Mouse (Mus musculus): ENCODE measurements around the gene Cacna2d4. TPM values are rescaled to one million over a fixed set of nuclear protein-coding genes. Genes with fewer than 3 reads are reported as not detected.
"Not testable (repeated sequence)": the region's sequence is repeated elsewhere in the genome, so short reads cannot be mapped to it uniquely, and the experiment has no call there.

Cacna2d4 gene
- polyA plus RNA-seq, 1 experiment from 2014 or later = 0.35 TPM

GRCm38 (mm10) chr6:119360250-119360649 is 123.9 kb downstream of the Cacna2d4 start:
- not testable (repeated sequence) for H3K27me3 ChIP-seq (ENCODE audit: control insufficient read depth, insufficient read depth, low read length); H3K9me3 ChIP-seq (ENCODE audit: control insufficient read depth, low read length); ATAC-seq (ENCODE audit: low FRiP score); H3K4me3 ChIP-seq (replicated peaks; ENCODE audit: low read length); H3K9ac ChIP-seq; DNase-seq (ENCODE audit: low spot score); H3K4me1 ChIP-seq (replicated peaks; ENCODE audit: control insufficient read depth, insufficient read depth, low read length); H3K4me2 ChIP-seq (replicated peaks); H3K27ac ChIP-seq
- peaks cover 96% of the 10 kb centered on the region for H3K36me3 ChIP-seq (replicated peaks; ENCODE audit: control insufficient read depth, insufficient read depth)
- WGBS = 95% methylated on average over 6 of the region's 6 CpGs

DNA sequence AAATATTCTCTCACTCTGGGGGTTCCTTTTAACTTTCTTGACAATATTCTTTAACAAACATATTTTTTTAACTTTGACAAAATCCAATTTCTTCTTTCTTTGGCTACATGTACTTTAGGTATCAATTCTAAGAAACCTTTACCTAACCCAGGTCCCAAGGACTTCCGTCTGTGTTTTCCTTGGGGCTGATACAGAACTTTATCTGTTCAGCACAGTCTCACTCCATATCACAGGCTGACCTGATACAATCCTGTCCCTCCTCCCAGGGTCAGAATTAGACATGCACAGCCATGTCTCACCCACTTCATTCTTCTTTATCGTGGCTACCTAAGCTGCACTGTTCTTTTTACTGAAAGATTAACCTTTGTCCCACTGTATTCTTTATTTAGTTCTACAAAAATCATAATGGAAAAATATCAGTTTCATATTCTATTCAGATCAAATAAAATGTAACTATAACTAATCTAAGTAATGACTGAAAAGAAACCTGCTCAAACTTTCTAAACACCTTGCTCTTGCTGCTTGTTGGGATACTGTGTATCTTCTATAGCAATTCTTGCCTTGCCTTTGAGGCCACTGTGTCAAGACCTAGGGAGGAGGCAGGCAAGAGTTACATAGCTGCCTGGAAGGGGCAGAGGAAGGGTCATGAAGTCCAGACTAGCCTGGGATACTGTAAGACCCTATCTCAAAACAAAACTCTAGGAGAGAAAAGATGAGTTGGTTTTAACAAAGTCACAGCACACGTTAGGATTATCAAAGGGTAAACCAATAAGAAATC is 124.8 kb downstream of the Cacna2d4 start:
- Histone ChIP-seq H3K36me3 (replicated peaks; ENCODE audit: control insufficient read depth, insufficient read depth) (peaks cover 92% of the 10 kb centered on the region), H3K9me3 (ENCODE audit: control insufficient read depth, low read length) (no peaks in the 10 kb centered on the region), H3K4me3 (replicated peaks; ENCODE audit: low read length) (no peak overlapping the region), H3K4me1 (replicated peaks; ENCODE audit: control insufficient read depth, insufficient read depth, low read length) (no peaks in the 10 kb centered on the region), H3K27ac (no peak overlapping the region), H3K9ac (no peak overlapping the region), H3K4me2 (replicated peaks) (no peak overlapping the region), H3K27me3 (ENCODE audit: control insufficient read depth, insufficient read depth, low read length) (no peaks in the 10 kb centered on the region)
- ATAC-seq (ENCODE audit: low FRiP score) = no peak
- WGBS = 92% methylated on average over 3 of the region's 3 CpGs
- DNase-seq (ENCODE audit: low spot score) = no peak

GRCm38 (mm10) chr6:119363593-119363992 is 127.3 kb downstream of the Cacna2d4 start:
- 99% methylated on average over 5 of the region's 5 CpGs for WGBS
- Histone ChIP-seq H3K9ac (no peak overlapping the region), H3K4me2 (replicated peaks) (no peak overlapping the region), H3K27me3 (ENCODE audit: control insufficient read depth, insufficient read depth, low read length) (no peaks in the 10 kb centered on the region), H3K27ac (no peak overlapping the region), H3K4me3 (replicated peaks; ENCODE audit: low read length) (no peak overlapping the region), H3K9me3 (ENCODE audit: control insufficient read depth, low read length) (no peaks in the 10 kb centered on the region), H3K36me3 (replicated peaks; ENCODE audit: control insufficient read depth, insufficient read depth) (peaks cover 85% of the 10 kb centered on the region), H3K4me1 (replicated peaks; ENCODE audit: control insufficient read depth, insufficient read depth, low read length) (no peaks in the 10 kb centered on the region)
- DNase-seq (ENCODE audit: low spot score) (no peak), ATAC-seq (ENCODE audit: low FRiP score) (no peak)

GRCm38 (mm10) chr6:119366800-119367199 is 130.5 kb downstream of the Cacna2d4 start:
- not testable (repeated sequence) for H3K4me2 ChIP-seq (replicated peaks); H3K27me3 ChIP-seq (ENCODE audit: control insufficient read depth, insufficient read depth, low read length); ATAC-seq (ENCODE audit: low FRiP score); H3K9ac ChIP-seq; H3K4me3 ChIP-seq (replicated peaks; ENCODE audit: low read length); H3K4me1 ChIP-seq (replicated peaks; ENCODE audit: control insufficient read depth, insufficient read depth, low read length); H3K9me3 ChIP-seq (ENCODE audit: control insufficient read depth, low read length); DNase-seq (ENCODE audit: low spot score); H3K27ac ChIP-seq
- WGBS = 95% methylated on average over 3 of the region's 4 CpGs
- H3K36me3 ChIP-seq (replicated peaks; ENCODE audit: control insufficient read depth, insufficient read depth) = peaks cover 63% of the 10 kb centered on the region

DNA sequence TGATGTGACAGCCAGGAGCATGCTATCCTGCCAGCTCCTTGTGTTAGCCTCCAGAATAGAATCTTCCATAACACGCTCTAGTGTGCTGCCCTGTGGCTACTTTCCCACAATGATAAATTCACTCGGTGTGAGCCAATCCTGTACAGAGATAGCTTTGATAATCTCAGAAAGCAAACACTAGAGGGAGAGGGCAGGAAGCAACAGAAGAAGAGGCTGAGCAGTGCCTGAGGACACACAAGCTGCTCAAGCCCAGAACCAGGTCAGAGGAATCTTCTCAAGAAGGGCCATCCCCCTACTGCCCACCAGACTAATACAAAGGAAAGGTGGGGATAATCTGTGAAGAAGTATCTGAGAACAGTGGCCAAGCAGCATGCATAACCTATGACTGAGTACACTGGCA is 131.1 kb downstream of the Cacna2d4 start:
- no peaks in the 10 kb centered on the region for H3K9me3 ChIP-seq (ENCODE audit: control insufficient read depth, low read length)
- 96% methylated on average over 2 of the region's 2 CpGs for WGBS
- peaks cover 59% of the 10 kb centered on the region for H3K36me3 ChIP-seq (replicated peaks; ENCODE audit: control insufficient read depth, insufficient read depth)
- ATAC-seq (ENCODE audit: low FRiP score) = no peak
- H3K27ac ChIP-seq = no peak overlapping the region
- no peak overlapping the region for H3K4me3 ChIP-seq (replicated peaks; ENCODE audit: low read length)
- no peak for DNase-seq (ENCODE audit: low spot score)
- H3K4me1 ChIP-seq (replicated peaks; ENCODE audit: control insufficient read depth, insufficient read depth, low read length) = no peaks in the 10 kb centered on the region
- H3K27me3 ChIP-seq (ENCODE audit: control insufficient read depth, insufficient read depth, low read length) = no peaks in the 10 kb centered on the region
- no peak overlapping the region for H3K9ac ChIP-seq
- no peak overlapping the region for H3K4me2 ChIP-seq (replicated peaks)

GRCm38 (mm10) chr6:119371624-119372023 is 135.3 kb downstream of the Cacna2d4 start:
- no peak overlapping the region for H3K4me3 ChIP-seq (replicated peaks; ENCODE audit: low read length)
- H3K27ac ChIP-seq = no peak overlapping the region
- H3K4me2 ChIP-seq (replicated peaks) = no peak overlapping the region
- no peaks in the 10 kb centered on the region for H3K4me1 ChIP-seq (replicated peaks; ENCODE audit: control insufficient read depth, insufficient read depth, low read length)
- H3K36me3 ChIP-seq (replicated peaks; ENCODE audit: control insufficient read depth, insufficient read depth) = peaks cover 23% of the 10 kb centered on the region
- no peak overlapping the region for H3K9ac ChIP-seq
- H3K9me3 ChIP-seq (ENCODE audit: control insufficient read depth, low read length) = no peaks in the 10 kb centered on the region
- DNase-seq (ENCODE audit: low spot score) = no peak
- H3K27me3 ChIP-seq (ENCODE audit: control insufficient read depth, insufficient read depth, low read length) = no peaks in the 10 kb centered on the region
- ATAC-seq (ENCODE audit: low FRiP score) = no peak

GRCm38 (mm10) chr6:119372237-119372636 is 135.9 kb downstream of the Cacna2d4 start:
- 95% methylated on average over 5 of the region's 5 CpGs for WGBS
- Histone ChIP-seq H3K36me3 (replicated peaks; ENCODE audit: control insufficient read depth, insufficient read depth) (peaks cover 22% of the 10 kb centered on the region), H3K27ac (no peak overlapping the region), H3K4me1 (replicated peaks; ENCODE audit: control insufficient read depth, insufficient read depth, low read length) (no peaks in the 10 kb centered on the region), H3K9me3 (ENCODE audit: control insufficient read depth, low read length) (no peaks in the 10 kb centered on the region), H3K9ac (no peak overlapping the region), H3K27me3 (ENCODE audit: control insufficient read depth, insufficient read depth, low read length) (no peaks in the 10 kb centered on the region), H3K4me2 (replicated peaks) (no peak overlapping the region), H3K4me3 (replicated peaks; ENCODE audit: low read length) (no peak overlapping the region)
- DNase-seq (ENCODE audit: low spot score) (no peak), ATAC-seq (ENCODE audit: low FRiP score) (no peak)

GRCm38 (mm10) chr6:119373000-119373705 is 136.8 kb downstream of the Cacna2d4 start:
- no peaks in the 10 kb centered on the region for H3K27me3 ChIP-seq (ENCODE audit: control insufficient read depth, insufficient read depth, low read length)
- H3K27ac ChIP-seq = no peak overlapping the region
- H3K36me3 ChIP-seq (replicated peaks; ENCODE audit: control insufficient read depth, insufficient read depth) = peaks cover 15% of the 10 kb centered on the region; the same call in 1 of the 2 replicates
- ATAC-seq (ENCODE audit: low FRiP score) (no peak), DNase-seq (ENCODE audit: low spot score) (no peak)
- H3K9ac ChIP-seq = no peak overlapping the region
- no peak overlapping the region for H3K4me2 ChIP-seq (replicated peaks)
- no peaks in the 10 kb centered on the region for H3K4me1 ChIP-seq (replicated peaks; ENCODE audit: control insufficient read depth, insufficient read depth, low read length)
- H3K4me3 ChIP-seq (replicated peaks; ENCODE audit: low read length) = no peak overlapping the region
- no peaks in the 10 kb centered on the region for H3K9me3 ChIP-seq (ENCODE audit: control insufficient read depth, low read length)

GRCm38 (mm10) chr6:119375035-119375434 is 138.7 kb downstream of the Cacna2d4 start:
- H3K9ac ChIP-seq = no peak overlapping the region
- H3K9me3 ChIP-seq (ENCODE audit: control insufficient read depth, low read length) = no peaks in the 10 kb centered on the region
- no peak for ATAC-seq (ENCODE audit: low FRiP score)
- H3K4me2 ChIP-seq (replicated peaks) = no peak overlapping the region
- DNase-seq (ENCODE audit: low spot score) = no peak
- H3K36me3 ChIP-seq (replicated peaks; ENCODE audit: control insufficient read depth, insufficient read depth) = no peaks in the 10 kb centered on the region
- no peaks in the 10 kb centered on the region for H3K27me3 ChIP-seq (ENCODE audit: control insufficient read depth, insufficient read depth, low read length)
- no peak overlapping the region for H3K27ac ChIP-seq
- H3K4me3 ChIP-seq (replicated peaks; ENCODE audit: low read length) = no peak overlapping the region
- no peaks in the 10 kb centered on the region for H3K4me1 ChIP-seq (replicated peaks; ENCODE audit: control insufficient read depth, insufficient read depth, low read length)
- 83% methylated on average over 5 of the region's 5 CpGs for WGBS

Measured in hindbrain, embryonic 14.5 days (tissue).